19 mouse cellular contexts compared by ENCODE assay signal in the genomic region with DNA sequence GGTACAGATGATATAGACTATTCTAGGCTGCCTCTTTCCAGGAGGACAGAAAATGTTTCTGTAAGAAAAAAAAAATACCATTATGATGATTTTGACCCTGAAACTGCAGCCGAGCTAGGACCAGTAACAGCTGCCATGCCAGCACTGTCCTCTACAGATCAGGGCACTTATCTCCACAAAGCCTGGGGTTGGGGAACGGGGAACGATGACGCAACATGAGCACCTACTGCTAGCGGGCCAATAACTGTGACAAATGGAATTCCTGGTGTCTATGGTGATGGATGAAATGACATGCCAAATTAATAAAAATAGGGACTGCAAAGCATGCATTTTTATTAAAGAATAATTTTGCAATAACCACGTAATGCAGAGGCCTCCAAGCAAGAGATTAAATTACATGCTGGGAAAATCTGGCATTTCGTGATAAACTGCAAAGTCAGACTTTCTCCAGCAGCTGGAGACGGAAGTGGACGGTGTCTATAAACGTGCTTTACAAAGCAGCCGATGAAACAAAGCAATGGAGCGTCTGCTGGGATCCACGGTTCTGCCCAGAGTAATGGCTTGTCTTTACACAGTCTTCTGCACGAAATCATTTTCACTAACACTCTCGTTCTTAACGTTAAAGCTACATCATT. TPM values are rescaled to one million over a fixed set of nuclear protein-coding genes. Genes with fewer than 3 reads are reported as not detected.
DNase-seq lines count a peak whose midpoint lies in the region; ATAC-seq and TF ChIP-seq lines count a peak whose summit lies in the region.
"Had no signal": no experiment of that assay in that cellular context is flagged by ENCODE, and none has a peak within 500 bp of the region (broad histone marks: within the 10 kb centered on the region; RNA-seq: fewer than 3 reads in every experiment).

No protein-coding gene starts in this region.

- no peaks in the 10 kb centered on the region for H3K9me3 ChIP-seq in forebrain, embryonic 14.5 days (replicated peaks; ENCODE audit: control insufficient read depth, low read length)
- no peaks in the 10 kb centered on the region for H3K9me3 ChIP-seq in forebrain, postnatal 0 days (ENCODE audit: low read length)
- H3K9me3 ChIP-seq in midbrain, embryonic 11.5 days (ENCODE audit: control insufficient read depth, low read length): no peaks in the 10 kb centered on the region
- H3K9me3 ChIP-seq in midbrain, embryonic 10.5 days (replicated peaks): no peaks in the 10 kb centered on the region
- H3K9me3 ChIP-seq in midbrain, embryonic 14.5 days (ENCODE audit: control insufficient read depth, low read length): no peaks in the 10 kb centered on the region
- H3K9me3 ChIP-seq: forebrain, embryonic 15.5 days; heart, embryonic 15.5 days; limb, embryonic 15.5 days had no signal

- WGBS in forebrain, embryonic 14.5 days: 75% methylated on average over 16 of the region's 16 CpGs
- 57% methylated on average over 16 of the region's 16 CpGs for WGBS in forebrain, postnatal 0 days
- 66% methylated on average over 16 of the region's 16 CpGs for WGBS in midbrain, embryonic 11.5 days
- WGBS in midbrain, embryonic 10.5 days: 72% methylated on average over 16 of the region's 16 CpGs
- WGBS in midbrain, embryonic 14.5 days: 44% methylated on average over 16 of the region's 16 CpGs

- H3K4me3 ChIP-seq in forebrain, embryonic 14.5 days (ENCODE audit: low read depth, low read length): no peak overlapping the region
- H3K4me3 ChIP-seq in forebrain, postnatal 0 days (ENCODE audit: low read depth, low read length): no peak overlapping the region
- no peak overlapping the region for H3K4me3 ChIP-seq in midbrain, embryonic 11.5 days (ENCODE audit: low read depth, low read length)
- no peak overlapping the region for H3K4me3 ChIP-seq in midbrain, embryonic 10.5 days
- H3K4me3 ChIP-seq in midbrain, embryonic 14.5 days (replicated peaks; ENCODE audit: low read depth, low read length): no peak overlapping the region
- H3K4me3 ChIP-seq: forebrain, embryonic 15.5 days; heart, embryonic 15.5 days; limb, embryonic 15.5 days had no signal

- H3K27me3 ChIP-seq in forebrain, embryonic 14.5 days (replicated peaks; ENCODE audit: control insufficient read depth, insufficient read depth, low read length): no peaks in the 10 kb centered on the region
- no peaks in the 10 kb centered on the region for H3K27me3 ChIP-seq in forebrain, postnatal 0 days (ENCODE audit: insufficient read depth, low read length)
- no peaks in the 10 kb centered on the region for H3K27me3 ChIP-seq in midbrain, embryonic 11.5 days (ENCODE audit: control insufficient read depth, insufficient read depth, low read length)
- H3K27me3 ChIP-seq in midbrain, embryonic 10.5 days (ENCODE audit: low read depth, poor library complexity, severe bottlenecking): peaks cover 19% of the 10 kb centered on the region
- H3K27me3 ChIP-seq in midbrain, embryonic 14.5 days (ENCODE audit: control insufficient read depth, insufficient read depth, low read length): no peaks in the 10 kb centered on the region
- H3K27me3 ChIP-seq: forebrain, embryonic 15.5 days; heart, embryonic 15.5 days; limb, embryonic 15.5 days had no signal

- H3K27ac ChIP-seq in forebrain, embryonic 14.5 days (ENCODE audit: low read depth, low read length): no peak overlapping the region
- no peak overlapping the region for H3K27ac ChIP-seq in forebrain, postnatal 0 days (ENCODE audit: low read depth, low read length)
- no peak overlapping the region for H3K27ac ChIP-seq in midbrain, embryonic 11.5 days (ENCODE audit: low read depth, low read length)
- no peak overlapping the region for H3K27ac ChIP-seq in midbrain, embryonic 10.5 days (replicated peaks)
- H3K27ac ChIP-seq in midbrain, embryonic 14.5 days (replicated peaks; ENCODE audit: low read depth, low read length): peak overlapping the region; percentile 20; the same call in 1 of the 2 replicates
- H3K27ac ChIP-seq: forebrain, embryonic 15.5 days; heart, embryonic 15.5 days; limb, embryonic 15.5 days; macrophage had no signal

- H3K4me1 ChIP-seq in forebrain, embryonic 14.5 days (ENCODE audit: control insufficient read depth, insufficient read depth, low read length): no peaks in the 10 kb centered on the region
- no peaks in the 10 kb centered on the region for H3K4me1 ChIP-seq in forebrain, postnatal 0 days (ENCODE audit: insufficient read depth)
- H3K4me1 ChIP-seq in midbrain, embryonic 11.5 days (ENCODE audit: control insufficient read depth, insufficient read depth, low read length): peaks cover 5% of the 10 kb centered on the region; the same call in 1 of the 2 replicates
- peaks cover 20% of the 10 kb centered on the region for H3K4me1 ChIP-seq in midbrain, embryonic 10.5 days
- no peaks in the 10 kb centered on the region; the same call in 1 of the 2 replicates for H3K4me1 ChIP-seq in midbrain, embryonic 14.5 days (ENCODE audit: control insufficient read depth, insufficient read depth, low read length)
- H3K4me1 ChIP-seq: forebrain, embryonic 15.5 days; heart, embryonic 15.5 days; limb, embryonic 15.5 days had no signal

- DNase-seq in forebrain, embryonic 14.5 days (ENCODE audit: low spot score): peak; percentile 8
- DNase-seq in forebrain, postnatal 0 days: no peak
- DNase-seq in midbrain, embryonic 11.5 days (ENCODE audit: low spot score, missing footprints): peak; percentile 72
- no peak for DNase-seq in midbrain, embryonic 10.5 days (ENCODE audit: low spot score)
- DNase-seq in midbrain, embryonic 14.5 days: peak; percentile 62
- DNase-seq in ovary, postnatal 14 days (ENCODE audit: low spot score): no peak
- DNase-seq in right cerebral cortex, adult 2 months (ENCODE audit: low spot score in 2 of 2): no peak
- DNase-seq: adrenal gland, postnatal 25 days; cerebellum, adult 8-10 months; kidney, adult 8-10 months; kidney, postnatal 25 days; liver, postnatal 0 days; right cerebral cortex, adult 18-20 months; thymus, postnatal 4 days had no signal

- no peak for ATAC-seq in forebrain, embryonic 14.5 days
- ATAC-seq in forebrain, postnatal 0 days: no peak
- ATAC-seq in midbrain, embryonic 11.5 days (ENCODE audit: low FRiP score): no peak
- no peak for ATAC-seq in midbrain, embryonic 14.5 days (ENCODE audit: low FRiP score, low TSS enrichment)
- ATAC-seq: forebrain, embryonic 15.5 days; liver, postnatal 0 days; Patski had no signal

- no peak overlapping the region for H3K9ac ChIP-seq in forebrain, embryonic 14.5 days (ENCODE audit: low read length)
- no peak overlapping the region for H3K9ac ChIP-seq in forebrain, postnatal 0 days
- no peak overlapping the region for H3K9ac ChIP-seq in midbrain, embryonic 11.5 days (ENCODE audit: low read length)
- H3K9ac ChIP-seq in midbrain, embryonic 14.5 days (replicated peaks; ENCODE audit: low read length): no peak overlapping the region
- H3K9ac ChIP-seq: forebrain, embryonic 15.5 days; heart, embryonic 15.5 days; limb, embryonic 15.5 days; liver, postnatal 0 days had no signal

- TF ChIP-seq CTCF in forebrain, postnatal 0 days (IDR thresholded peaks at IDR 0.05; ENCODE audit: low read depth): no peak

- H3K36me3 ChIP-seq in forebrain, embryonic 14.5 days (ENCODE audit: control insufficient read depth, insufficient read depth, low read length): no peaks in the 10 kb centered on the region
- H3K36me3 ChIP-seq in forebrain, postnatal 0 days (ENCODE audit: insufficient read depth): no peaks in the 10 kb centered on the region
- H3K36me3 ChIP-seq in midbrain, embryonic 11.5 days (ENCODE audit: control insufficient read depth, insufficient read depth, low read length): no peaks in the 10 kb centered on the region
- H3K36me3 ChIP-seq in midbrain, embryonic 10.5 days: no peaks in the 10 kb centered on the region
- H3K36me3 ChIP-seq in midbrain, embryonic 14.5 days (ENCODE audit: control insufficient read depth, insufficient read depth, low read length): no peaks in the 10 kb centered on the region
- H3K36me3 ChIP-seq: forebrain, embryonic 15.5 days; heart, embryonic 15.5 days; limb, embryonic 15.5 days had no signal

- H3K4me2 ChIP-seq in forebrain, embryonic 14.5 days (ENCODE audit: low read length): no peak overlapping the region
- no peak overlapping the region for H3K4me2 ChIP-seq in forebrain, postnatal 0 days (ENCODE audit: low read depth)
- no peak overlapping the region for H3K4me2 ChIP-seq in midbrain, embryonic 11.5 days
- no peak overlapping the region; the same call in 1 of the 2 replicates for H3K4me2 ChIP-seq in midbrain, embryonic 14.5 days (ENCODE audit: low read length)
- H3K4me2 ChIP-seq: forebrain, embryonic 15.5 days; heart, embryonic 15.5 days; limb, embryonic 15.5 days had no signal

RNA-seq across cellular contexts. Expression of a gene that starts 19.1 kb away (rescaled TPM):
- polyA plus RNA-seq in forebrain, embryonic 14.5 days (2014; fragmentation: Nextera tagmentation; extraction: Ambion mirVana): 497 and 526 TPM in 2 replicates
- 417 and 478 TPM in 2 replicates for total RNA-seq in forebrain, postnatal 0 days (2014; rRNA removed)
- polyA plus RNA-seq in forebrain, postnatal 0 days (2015; fragmentation: Nextera tagmentation; extraction: Ambion mirVana): 350 and 388 TPM in 2 replicates
- 487 and 546 TPM in 2 replicates for polyA plus RNA-seq in midbrain, embryonic 11.5 days (2014; fragmentation: Nextera tagmentation; extraction: Ambion mirVana)
- polyA plus RNA-seq in midbrain, embryonic 10.5 days (2016; fragmentation: Nextera tagmentation; extraction: Ambion mirVana): 484 and 530 TPM in 2 replicates
- 578 and 581 TPM in 2 replicates for polyA plus RNA-seq in midbrain, embryonic 14.5 days (2014; fragmentation: Nextera tagmentation; extraction: Ambion mirVana)

RNA-seq across cellular contexts. Expression of a gene that starts 41.4 kb away (rescaled TPM):
- 122 TPM in 2 replicates for polyA plus RNA-seq in forebrain, embryonic 14.5 days (2014; fragmentation: Nextera tagmentation; extraction: Ambion mirVana)
- total RNA-seq in forebrain, postnatal 0 days (2014; rRNA removed): 119 and 124 TPM in 2 replicates
- polyA plus RNA-seq in forebrain, postnatal 0 days (2015; fragmentation: Nextera tagmentation; extraction: Ambion mirVana): 90.2 and 101 TPM in 2 replicates
- 149 and 157 TPM in 2 replicates for polyA plus RNA-seq in midbrain, embryonic 11.5 days (2014; fragmentation: Nextera tagmentation; extraction: Ambion mirVana)
- 177 and 182 TPM in 2 replicates for polyA plus RNA-seq in midbrain, embryonic 10.5 days (2016; fragmentation: Nextera tagmentation; extraction: Ambion mirVana)
- 120 and 138 TPM in 2 replicates for polyA plus RNA-seq in midbrain, embryonic 14.5 days (2014; fragmentation: Nextera tagmentation; extraction: Ambion mirVana)

Comparison
In these comparisons a context has a peak if more than half of its experiments do, and no peak if none do; other contexts are left out.
1. DNase-seq: peak in forebrain, embryonic 14.5 days (single experiment), midbrain, embryonic 11.5 days (single experiment) and midbrain, embryonic 14.5 days (single experiment); none in forebrain, postnatal 0 days (single experiment), midbrain, embryonic 10.5 days (single experiment), ovary, postnatal 14 days (single experiment) and right cerebral cortex, adult 2 months (0 of 2).